Mouse (Mus musculus) mesoderm, embryonic 11.5 days (tissue): ENCODE measurements around the gene Eif2a.
"Not testable (repeated sequence)": the region's sequence is repeated elsewhere in the genome, so short reads cannot be mapped to it uniquely, and the experiment has no call there.

Experiments
- DNase-seq: peaks from one replicate; pipeline ENCODE4 v3.0.0-alpha.2; 2012; ENCODE audit warnings: low read depth, low spot score

Gene Eif2a

DNA sequence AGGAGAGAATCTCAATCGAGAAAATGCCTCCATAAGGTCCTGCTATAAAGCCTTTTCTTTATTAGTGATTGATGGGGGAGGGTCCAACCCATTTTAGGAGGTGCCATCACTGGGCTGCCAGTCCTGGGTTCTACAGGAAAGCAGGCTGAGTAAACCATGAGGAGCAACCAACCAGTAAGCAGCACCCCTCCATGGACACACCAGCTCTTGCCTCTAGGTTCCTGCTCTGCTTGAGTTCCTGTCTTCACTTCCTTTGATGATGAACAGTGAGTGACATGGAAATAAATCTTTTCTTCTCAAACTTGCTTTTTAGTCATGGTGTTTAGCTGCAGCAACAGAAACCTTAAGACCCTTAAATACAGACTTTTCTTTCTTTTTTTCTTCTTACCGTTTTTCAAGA is 4.3 kb upstream of the Eif2a start:
- DNase-seq: no peak

DNA sequence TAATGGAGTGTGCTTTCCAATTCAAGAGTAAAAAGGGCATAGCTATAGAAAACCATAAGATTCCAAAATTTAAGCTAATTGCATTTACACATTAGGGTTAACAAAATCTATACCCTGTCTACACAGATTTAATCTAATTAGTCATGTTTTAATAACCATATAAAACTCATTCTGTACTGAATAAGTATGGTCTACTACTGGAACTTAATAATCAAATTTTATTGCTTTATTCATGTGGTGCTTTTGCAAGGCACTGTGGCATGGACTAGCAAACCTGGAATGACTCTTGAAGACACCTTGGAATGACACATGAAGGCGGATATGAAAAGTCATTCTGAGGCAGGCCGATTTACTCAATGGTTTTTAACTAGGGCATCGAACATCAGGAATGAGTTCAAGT is 2.2 kb upstream of the Eif2a start:
- no peak for DNase-seq

DNA sequence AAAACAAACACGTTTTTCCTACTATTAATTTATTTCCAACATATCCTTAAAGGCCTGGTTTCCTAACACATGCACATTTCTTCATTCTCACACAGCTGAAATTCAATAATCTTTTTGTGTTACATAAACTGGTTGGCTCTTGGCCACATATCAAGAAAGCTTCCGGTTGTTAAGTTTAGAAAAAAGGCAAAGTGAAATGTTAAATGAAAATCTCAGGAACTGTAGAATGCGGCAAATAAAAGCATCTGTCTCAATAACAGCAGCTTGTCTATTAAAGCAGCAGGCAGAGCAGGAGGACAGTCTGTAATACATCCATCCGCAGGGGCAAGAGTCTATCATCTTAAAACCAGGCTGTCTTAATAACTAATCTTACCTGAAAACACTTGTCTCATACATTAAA is 1.4 kb upstream of the Eif2a start:
- DNase-seq: no peak

DNA sequence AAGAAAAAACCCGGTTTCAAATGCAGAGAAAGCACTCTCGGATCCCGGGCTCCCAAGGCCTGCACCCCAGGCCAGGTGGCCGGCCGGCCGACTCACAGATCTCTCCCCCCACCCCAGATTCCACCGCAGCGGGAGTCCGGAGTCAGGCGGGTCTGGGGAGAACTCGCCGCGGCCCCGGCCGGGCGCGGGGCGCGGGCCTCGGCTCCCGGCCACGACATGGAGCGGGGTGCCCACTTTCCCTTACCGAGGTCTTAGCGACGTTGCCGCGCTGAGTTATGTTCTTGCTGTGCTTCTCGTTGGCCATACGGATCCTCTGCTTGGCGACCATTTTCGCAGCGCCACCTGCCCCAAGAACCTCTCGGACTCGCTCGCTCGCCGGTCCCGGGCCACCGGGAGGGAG is 455 bp upstream of the Eif2a start:
- DNase-seq: no peak

DNA sequence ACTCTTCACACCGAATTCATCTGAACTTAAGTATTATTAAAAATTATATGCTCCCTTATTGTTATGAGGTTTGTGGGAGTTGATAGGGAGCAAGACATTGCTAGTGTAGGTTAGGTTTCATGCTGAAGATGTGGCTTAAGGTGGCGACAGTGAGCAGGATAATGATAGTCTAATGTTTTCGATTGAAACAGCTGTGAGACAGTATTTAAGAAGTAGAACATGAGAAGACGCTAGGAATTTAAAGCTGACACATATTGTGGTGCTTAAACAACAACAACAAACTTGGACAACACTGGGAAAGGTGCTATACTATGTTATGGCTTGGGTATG is 752 bp downstream of the Eif2a start:
- DNase-seq: no peak

DNA sequence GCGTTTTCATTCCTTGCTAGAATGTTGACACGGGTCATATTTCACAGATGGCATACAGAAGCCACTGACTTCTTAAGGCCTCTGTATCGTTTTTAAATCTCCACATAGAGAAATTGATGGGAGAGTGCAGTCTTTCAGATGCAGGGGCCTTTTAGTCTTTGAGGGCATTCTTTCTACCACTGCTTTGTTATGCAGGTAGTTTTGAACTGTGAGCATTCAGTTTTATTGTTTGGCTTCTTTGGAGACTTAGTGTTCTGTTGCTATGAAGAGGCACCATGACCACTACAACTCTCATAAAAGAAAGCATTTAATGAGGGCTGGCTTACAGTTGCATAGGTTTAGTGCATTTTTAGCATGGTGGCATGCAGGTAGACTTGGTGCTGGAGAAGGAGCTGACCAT is 11.0 kb downstream of the Eif2a start:
- DNase-seq: no peak

DNA sequence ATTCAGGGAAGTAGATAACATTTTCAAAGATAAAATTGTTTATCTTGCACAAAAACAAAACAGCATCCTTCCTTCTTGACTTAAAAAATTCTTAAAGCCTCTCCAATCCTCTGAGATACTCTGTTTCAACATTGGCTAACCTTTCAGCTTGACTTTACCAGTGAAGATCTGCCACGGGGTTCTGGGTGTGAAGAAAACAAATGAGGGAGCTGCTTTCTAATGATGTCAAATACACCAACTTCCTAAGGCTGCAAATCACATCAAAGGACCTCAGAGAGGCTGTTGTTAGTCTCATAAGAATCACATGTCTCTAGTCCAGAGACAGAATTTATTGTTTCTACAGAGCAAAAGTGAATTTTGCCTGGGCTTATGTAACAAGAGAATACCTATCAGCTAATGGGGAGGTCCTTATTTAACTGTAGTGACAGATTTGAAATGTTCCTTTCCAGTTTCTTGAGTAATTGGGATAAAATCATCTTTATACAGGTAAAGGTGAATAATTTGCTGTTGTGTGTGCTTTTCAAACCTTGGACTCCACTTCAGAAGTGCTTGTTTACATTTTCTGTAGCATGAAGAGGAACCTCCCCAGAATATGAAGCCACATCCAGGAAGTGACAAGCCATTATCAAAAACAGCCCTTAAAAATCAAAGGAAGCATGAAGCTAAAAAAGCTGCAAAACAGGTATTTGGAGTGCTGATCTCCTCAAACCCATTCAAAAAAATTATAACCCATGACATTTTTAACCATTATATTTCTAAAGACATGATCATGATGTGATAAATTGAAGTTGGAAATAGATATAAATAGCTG is 26.6 kb downstream of the Eif2a start:
- DNase-seq: no peak

DNA sequence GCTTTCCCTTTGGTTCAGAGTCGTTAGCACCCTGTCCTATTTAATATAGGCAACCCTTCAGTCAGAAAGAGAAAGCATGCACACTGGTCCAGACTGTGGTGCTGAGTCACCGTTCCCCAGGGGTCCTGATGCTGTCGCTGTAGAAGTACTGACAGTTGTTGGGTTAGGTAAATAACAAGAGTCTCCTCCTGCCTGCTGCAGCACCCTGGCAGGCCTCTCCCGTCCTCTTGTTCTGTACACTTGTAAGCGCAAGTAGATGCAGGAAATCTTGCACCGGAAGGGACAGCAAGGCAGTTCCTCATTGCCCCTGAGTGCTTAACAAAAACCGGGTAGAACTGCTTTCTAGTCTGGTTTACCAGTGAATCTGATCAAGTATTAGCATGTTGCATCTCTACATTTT is 31.0 kb downstream of the Eif2a start:
- DNase-seq: no peak

DNA sequence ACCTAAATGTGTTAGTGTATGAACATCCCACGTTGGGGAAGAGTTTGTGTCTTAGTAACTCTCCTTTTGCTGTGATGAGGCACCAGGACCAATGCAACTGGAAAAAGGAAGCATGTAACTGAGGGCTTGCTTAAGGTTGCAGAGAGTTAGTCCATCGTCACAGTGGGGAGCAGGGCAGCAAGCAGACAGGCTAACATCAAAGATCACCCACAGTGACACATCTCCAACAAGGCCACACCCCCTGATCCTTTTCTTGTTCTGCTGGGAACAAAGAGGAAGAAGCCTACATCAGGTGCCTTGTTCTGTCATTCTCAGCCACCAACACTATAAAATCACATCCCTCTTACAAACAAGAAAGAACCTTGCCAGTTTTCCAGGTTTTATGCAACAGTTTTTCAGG is 34.3 kb downstream of the Eif2a start:
- DNase-seq: no peak

DNA sequence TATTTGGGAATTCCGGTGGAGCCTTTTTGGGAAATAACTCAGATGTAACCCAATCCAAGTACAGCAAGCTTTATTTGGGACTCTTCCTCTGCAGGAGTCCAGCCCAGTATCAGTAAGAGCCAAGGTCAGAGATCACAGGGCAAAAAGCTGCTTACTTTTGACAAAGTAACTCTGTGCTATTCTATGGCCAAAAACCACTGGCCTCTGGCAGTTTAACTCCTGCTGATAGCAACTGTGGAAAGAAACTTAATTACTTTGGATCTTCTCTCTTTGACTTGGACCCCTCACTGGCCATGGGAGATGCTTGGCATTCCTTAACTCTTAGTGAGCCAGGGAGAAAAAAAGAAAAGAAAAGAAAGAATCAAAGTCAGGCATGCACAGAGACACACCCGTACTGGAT is 35.8 kb downstream of the Eif2a start:
- peak; percentile 12 for DNase-seq

DNA sequence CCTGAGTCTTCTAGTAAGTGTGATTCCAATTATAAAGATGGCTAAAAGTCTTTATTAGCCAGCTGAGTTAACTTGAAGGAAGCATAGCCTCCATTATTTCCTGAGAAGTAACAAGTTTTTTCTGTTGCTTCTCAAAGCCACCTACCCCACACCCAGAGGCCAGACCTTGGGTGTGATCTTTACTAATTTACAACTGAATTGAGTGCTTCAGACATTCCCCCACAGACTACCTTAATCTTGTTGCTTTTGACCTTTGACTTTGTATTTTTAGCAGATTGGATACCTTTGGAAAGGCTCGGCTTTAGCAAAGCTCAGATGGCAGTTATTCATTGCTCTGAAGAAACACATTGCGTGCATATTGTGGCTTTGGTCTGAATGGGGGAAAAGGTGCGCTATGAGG is 45.2 kb downstream of the Eif2a start:
- no peak for DNase-seq

DNA sequence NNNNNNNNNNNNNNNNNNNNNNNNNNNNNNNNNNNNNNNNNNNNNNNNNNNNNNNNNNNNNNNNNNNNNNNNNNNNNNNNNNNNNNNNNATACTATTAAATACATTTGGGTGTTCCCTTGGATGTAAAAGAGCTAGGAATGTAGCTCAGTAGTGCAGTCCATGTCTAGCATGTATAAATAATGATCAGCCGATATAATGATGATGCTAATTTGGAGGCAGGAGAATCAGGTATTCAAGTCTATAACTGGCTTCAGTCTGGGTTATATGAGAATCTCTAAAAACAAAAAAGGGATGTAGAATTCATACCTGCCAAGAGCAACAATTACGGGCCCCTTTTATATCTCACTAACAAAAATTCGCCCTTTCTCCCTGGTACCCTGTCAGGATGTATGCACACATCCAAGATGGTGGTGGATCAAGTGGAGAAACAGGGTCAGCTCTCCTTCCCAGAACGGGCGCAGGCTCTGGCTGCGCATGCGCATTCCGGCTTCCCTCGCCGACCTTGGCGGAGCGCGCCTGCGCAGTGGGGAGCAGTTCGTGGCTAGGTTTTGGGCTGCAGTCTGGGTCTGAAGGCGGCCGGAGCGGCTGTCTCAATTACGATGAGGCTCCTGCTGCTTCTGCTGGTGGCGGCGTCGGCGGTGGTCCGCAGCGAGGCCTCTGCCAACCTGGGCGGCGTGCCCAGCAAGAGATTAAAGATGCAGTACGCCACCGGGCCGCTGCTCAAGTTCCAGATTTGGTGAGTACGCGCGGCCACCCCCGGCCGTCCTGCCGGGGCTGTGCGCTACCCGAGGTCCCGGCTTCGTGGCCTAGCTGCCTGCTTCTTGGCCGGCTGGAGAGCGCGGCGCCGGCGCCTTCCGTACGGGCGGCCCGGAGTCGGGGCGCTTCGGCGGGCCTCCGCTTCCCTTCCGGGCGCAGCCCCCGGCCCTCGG is 50.8 kb downstream of the Eif2a start, which contains the start of gene Selenot:
Gene Selenot, plus strand, starts transcription at position 500 of the 930 bp plus-strand sequence.
- DNase-seq: peak; percentile 98

DNA sequence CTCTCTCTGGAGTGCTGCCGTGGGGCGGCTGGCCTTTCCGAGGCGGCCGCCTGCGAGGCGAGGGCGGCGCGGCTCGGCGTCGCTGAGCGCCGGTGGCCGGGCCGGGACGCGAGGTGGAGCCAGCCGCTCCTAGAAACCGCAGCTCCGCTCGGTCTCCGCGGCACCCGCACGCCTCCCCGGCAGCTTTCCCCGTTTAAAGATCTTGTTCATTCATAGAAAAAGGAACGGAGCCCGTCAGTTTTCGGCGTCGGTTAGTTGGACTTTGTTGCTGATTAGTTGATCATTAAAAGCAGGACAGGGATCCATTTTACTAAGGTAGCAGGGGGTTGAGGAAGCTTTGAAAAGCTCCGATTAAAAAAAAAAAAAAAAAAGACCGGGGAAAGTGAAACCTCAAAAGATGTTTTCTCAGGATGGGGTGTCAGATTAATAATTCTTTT is 51.5 kb downstream of the Eif2a start:
- DNase-seq: peak; percentile 37

DNA sequence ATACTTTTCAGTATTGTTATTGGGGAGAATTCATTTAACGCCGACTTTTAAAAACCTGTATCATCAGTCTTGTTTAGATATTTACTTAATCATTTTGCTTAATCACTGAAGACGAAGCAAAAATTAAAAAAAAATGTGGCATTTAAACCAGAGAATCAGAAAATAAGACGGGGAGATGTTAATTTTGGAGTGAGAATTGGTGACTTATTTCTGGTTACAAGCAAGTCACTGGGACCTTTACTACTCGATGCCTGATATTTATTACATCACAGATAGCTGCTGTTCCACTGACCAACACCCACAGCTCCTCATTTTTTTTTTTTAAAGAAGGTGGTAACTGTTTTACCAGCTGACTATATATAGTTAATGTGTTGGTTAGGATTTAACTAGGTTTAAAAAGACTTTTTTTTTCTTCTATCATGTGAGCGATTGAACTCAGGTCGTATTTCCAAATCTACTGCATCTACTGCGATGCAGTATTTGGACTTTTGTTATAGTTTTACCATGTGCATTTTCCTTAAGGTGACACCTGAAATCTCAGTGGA is 52.0 kb downstream of the Eif2a start:
- no peak for DNase-seq

DNA sequence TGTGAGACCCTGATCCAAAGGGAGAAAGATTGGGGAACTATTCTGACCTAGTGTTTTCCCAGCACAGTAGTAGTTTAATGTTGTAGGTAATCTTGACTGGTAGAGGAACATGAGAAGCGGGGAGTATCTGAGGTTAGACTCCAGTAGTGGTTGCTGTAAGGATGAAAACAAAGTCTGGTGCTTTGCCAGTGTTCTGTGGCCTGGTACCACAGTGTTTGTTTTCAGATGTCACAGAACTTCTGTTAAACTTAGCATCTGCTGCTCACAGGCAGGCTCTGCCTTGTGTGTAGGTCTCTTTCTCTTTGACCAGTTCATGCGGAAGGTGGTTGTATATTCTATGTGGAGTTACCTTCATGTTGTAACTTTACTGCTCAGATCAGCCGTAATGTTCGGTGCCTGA is 55.9 kb downstream of the Eif2a start:
- DNase-seq: no peak

DNA sequence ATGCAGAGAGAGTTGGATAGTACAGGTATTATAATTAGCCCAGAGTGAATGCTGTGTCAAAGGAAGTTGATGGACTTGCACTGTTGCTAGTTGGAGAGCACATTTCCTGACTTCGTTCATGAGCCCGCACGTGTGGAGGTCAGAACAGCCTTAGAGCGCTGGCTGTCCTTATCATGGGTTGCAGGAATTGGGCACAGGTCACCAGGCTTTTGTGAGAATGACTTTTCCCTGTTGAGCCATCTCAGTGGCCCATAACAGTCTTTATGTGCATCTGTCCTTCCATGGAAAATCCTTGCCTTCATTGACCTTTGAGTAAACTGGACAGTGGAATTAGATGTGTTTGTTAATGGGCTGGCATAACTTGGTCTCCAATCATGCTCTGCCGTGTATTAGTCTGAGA is 56.7 kb downstream of the Eif2a start:
- DNase-seq: no peak

DNA sequence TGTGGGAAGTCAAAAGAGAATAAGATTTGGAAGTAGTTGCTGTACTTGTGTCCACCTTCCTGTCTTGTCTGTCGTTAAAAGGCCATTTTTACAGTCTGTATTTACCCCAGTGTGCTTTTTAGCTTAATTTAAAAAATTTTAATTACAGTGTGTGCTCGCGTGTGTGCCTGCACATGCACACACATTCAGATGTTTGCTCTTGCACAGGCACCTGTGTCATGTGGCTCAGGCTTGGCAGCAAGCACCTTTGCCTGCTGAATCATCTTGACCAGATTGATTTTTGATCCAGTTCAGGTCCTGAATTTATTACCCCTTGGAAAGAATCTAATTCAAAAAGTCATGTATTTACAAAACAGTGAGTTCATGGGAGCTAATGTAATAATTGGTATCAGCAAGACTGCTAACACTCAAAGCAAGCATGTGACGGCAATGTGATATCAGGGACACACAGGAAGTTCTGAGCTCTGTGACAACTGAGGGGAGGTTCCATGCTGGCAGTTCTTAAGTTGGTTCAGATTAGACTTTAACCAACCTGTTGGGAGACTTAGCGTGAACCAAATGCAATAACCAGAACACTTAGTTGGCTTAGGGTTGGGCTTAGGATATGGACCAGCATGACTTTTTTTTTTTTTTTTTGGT is 57.3 kb downstream of the Eif2a start:
- DNase-seq: no peak

DNA sequence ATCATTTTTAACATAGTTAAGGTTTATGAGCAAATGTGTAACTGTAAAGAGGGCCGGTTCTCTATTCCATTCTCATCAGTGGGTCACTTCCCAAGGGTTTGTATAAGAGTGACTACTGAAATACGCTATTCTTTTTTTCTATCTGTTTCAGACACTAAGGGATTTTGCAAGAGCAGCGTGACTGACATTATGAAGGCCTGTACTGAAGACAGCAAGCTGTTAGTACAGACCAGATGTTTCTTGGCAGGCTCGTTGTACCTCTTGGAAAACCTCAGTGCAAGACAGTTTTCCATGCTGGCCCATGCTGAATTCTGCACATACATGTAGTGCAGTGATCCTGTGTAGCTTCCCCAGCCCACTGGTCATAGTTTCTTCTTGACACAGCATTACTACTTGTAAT is 64.9 kb downstream of the Eif2a start:
- not testable (repeated sequence) for DNase-seq

DNA sequence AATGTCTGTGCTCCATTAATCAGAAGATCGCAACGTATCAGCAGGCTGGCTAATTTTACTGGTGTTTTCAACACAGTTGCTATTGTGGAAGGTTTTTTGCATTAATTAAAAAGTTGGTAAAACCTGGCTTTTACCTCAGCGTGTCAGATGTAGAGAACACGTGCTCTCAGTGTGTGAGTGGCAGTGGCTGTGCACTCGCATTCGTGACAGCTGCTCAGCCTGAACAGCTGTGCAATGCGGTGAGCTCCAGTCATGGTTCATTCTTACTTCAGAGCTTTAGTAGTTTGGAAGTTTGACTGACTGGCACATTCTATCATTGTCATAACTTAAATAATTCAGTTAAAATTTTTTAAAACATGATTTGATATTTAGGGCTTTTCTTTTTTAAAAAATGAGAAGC is 67.0 kb downstream of the Eif2a start:
- not testable (repeated sequence) for DNase-seq

DNA sequence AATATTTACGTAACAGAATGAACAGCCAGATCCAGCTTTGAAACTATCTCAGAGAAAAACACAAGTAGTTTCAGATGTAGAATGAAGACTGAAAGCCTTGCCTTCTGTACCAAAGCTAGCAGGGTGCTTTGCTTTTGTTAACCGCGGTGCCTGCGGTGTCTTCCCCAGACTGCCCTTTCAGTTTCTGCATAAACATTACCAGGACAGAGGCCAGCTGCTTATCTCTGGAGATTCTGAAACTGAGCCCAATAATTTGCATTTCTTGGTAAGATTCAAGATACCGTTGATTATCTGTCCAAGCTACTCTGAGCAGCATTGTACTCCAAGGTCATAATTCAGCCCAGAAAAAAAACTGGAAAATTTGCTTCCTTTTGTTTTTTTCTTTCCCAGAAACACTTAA is 68.0 kb downstream of the Eif2a start:
- no peak for DNase-seq
